Mouse (Mus musculus) myocyte (in vitro differentiated cells): ENCODE results near the gene Cd6. TPM values are rescaled to one million over a fixed set of nuclear protein-coding genes. Genes with fewer than 3 reads are reported as not detected.

Experiments
- H3K27me3 ChIP-seq: one replicate; pipeline ENCODE4 v1.6.1; 2011; ENCODE audit not compliant: control insufficient read depth, insufficient read depth, insufficient read length
- H3K36me3 ChIP-seq: one replicate; pipeline ENCODE4 v1.6.1; 2011; ENCODE audit not compliant: control insufficient read depth, insufficient read depth
- H3K4me2 ChIP-seq: one replicate; pipeline ENCODE4 v1.6.1; 2011; ENCODE audit warnings: low read depth, control low read depth
- H3K4me3 ChIP-seq: one replicate; pipeline ENCODE4 v1.5.1; 2011; ENCODE audit warnings: mild to moderate bottlenecking, control low read depth, moderate library complexity
- H3K79me2 ChIP-seq: one replicate; pipeline ENCODE4 v1.6.1; 2011; ENCODE audit not compliant: control insufficient read depth, insufficient read depth
- H3ac ChIP-seq: one replicate; pipeline ENCODE4 v1.6.1; 2011; ENCODE audit not compliant: control insufficient read depth, insufficient read length
- CEBPB ChIP-seq: IDR thresholded peaks from 2 replicates; pipeline ENCODE4 v1.6.1; 2011; ENCODE audit warnings: mild to moderate bottlenecking, moderate library complexity; ENCODE audit not compliant: poor library complexity, insufficient read depth, severe bottlenecking
- E2F4 ChIP-seq: IDR thresholded peaks from one replicate; pipeline ENCODE4 v1.6.1; 2011; ENCODE audit warnings: mild to moderate bottlenecking, control low read depth, moderate library complexity; ENCODE audit not compliant: insufficient read depth
- MAX ChIP-seq: IDR thresholded peaks from one replicate; pipeline ENCODE4 v1.6.1; 2011; ENCODE audit warnings: low read depth, mild to moderate bottlenecking, control low read depth
- MYOD1 ChIP-seq, 3 experiments: IDR thresholded peaks; one replicate each; pipeline ENCODE4 v1.6.1; 2011; ENCODE audit warnings: control low read depth in 2 of 3, low read depth in 2 of 3, mild to moderate bottlenecking in 2 of 3, moderate library complexity in 1 of 3; ENCODE audit not compliant: insufficient read length in 2 of 3, control insufficient read depth in 1 of 3
- MYOG ChIP-seq, 3 experiments: IDR thresholded peaks; one replicate each; pipeline ENCODE4 v1.6.1; 2011; ENCODE audit warnings: control low read depth in 2 of 3, low read depth in 2 of 3, mild to moderate bottlenecking in 2 of 3; ENCODE audit not compliant: insufficient read length in 2 of 3, control insufficient read depth in 1 of 3, insufficient read depth in 1 of 3
- POLR2A ChIP-seq: IDR thresholded peaks from one replicate; pipeline ENCODE4 v1.6.1; 2011; ENCODE audit warnings: low read depth, mild to moderate bottlenecking, control low read depth, moderate library complexity; ENCODE audit not compliant: insufficient read length
- POLR2AphosphoS2 ChIP-seq: IDR thresholded peaks from one replicate; pipeline ENCODE4 v1.6.1; 2011; ENCODE audit warnings: low read depth, control low read depth; ENCODE audit not compliant: insufficient read length
- REST ChIP-seq: IDR thresholded peaks from one replicate; pipeline ENCODE4 v1.6.1; 2011; ENCODE audit warnings: mild to moderate bottlenecking, control low read depth, moderate library complexity; ENCODE audit not compliant: insufficient read depth, insufficient read length
- SRF ChIP-seq: IDR thresholded peaks from one replicate; pipeline ENCODE4 v1.6.1; 2011; ENCODE audit warnings: low read depth; ENCODE audit not compliant: control insufficient read depth, insufficient read length
- TCF12 ChIP-seq: IDR thresholded peaks from one replicate; pipeline ENCODE4 v1.6.1; 2011; ENCODE audit warnings: mild to moderate bottlenecking, control low read depth; ENCODE audit not compliant: poor library complexity, insufficient read depth, severe bottlenecking
- TCF3 ChIP-seq: IDR thresholded peaks from one replicate; pipeline ENCODE4 v1.6.1; 2011; ENCODE audit warnings: low read depth, control low read depth; ENCODE audit not compliant: insufficient read length
- USF1 ChIP-seq: IDR thresholded peaks from one replicate; pipeline ENCODE4 v1.6.1; 2011; ENCODE audit warnings: low read depth, mild to moderate bottlenecking, control low read depth, moderate library complexity
- polyA plus RNA-seq: library from polyadenylated mRNA; unstranded; fragments of >200 nt; fragmentation: generic; extraction: Trizol; gene quantifications from one replicate; pipeline ENCODE4 v1.2.1, GENCODE M21; 2012; ENCODE audit warnings: missing spikeins

Gene Cd6
- polyA plus RNA-seq, 1 experiment = not detected

GRCm38 (mm10) chr19:10750161-10750560 is 79.7 kb downstream of the Cd6 start:
- H3K36me3 ChIP-seq = no peaks in the 10 kb centered on the region
- H3ac ChIP-seq = no peak overlapping the region
- no peak for TF ChIP-seq TCF3
- no peak for TF ChIP-seq REST
- no peak for TF ChIP-seq USF1
- no peak for TF ChIP-seq E2F4
- TF ChIP-seq TCF12 = no peak
- TF ChIP-seq SRF = no peak
- no peak for TF ChIP-seq CEBPB
- no peak for TF ChIP-seq MYOG (IDR thresholded peaks at IDR 0.05; ENCODE audit: control insufficient read depth in 1 of 3, insufficient read depth in 1 of 3, insufficient read length in 2 of 3, low read depth in 2 of 3)
- TF ChIP-seq POLR2A = no peak
- no peak for TF ChIP-seq MAX
- no peak for TF ChIP-seq MYOD1 (IDR thresholded peaks at IDR 0.05; ENCODE audit: control insufficient read depth in 1 of 3, insufficient read length in 2 of 3, low read depth in 2 of 3)
- no peak for TF ChIP-seq POLR2AphosphoS2
- H3K79me2 ChIP-seq = no peaks in the 10 kb centered on the region
- H3K4me2 ChIP-seq = no peak overlapping the region
- H3K4me3 ChIP-seq = no peak overlapping the region
- no peaks in the 10 kb centered on the region for H3K27me3 ChIP-seq

GRCm38 (mm10) chr19:10749295-10749694 is 80.6 kb downstream of the Cd6 start:
- no peak for TF ChIP-seq USF1
- no peak for TF ChIP-seq POLR2AphosphoS2
- Histone ChIP-seq H3K79me2 (no peaks in the 10 kb centered on the region), H3K4me3 (no peak overlapping the region), H3K36me3 (no peaks in the 10 kb centered on the region), H3K4me2 (no peak overlapping the region), H3K27me3 (no peaks in the 10 kb centered on the region), H3ac (no peak overlapping the region)

- Histone ChIP-seq H3K4me3 (no peak overlapping the region), H3K36me3 (no peaks in the 10 kb centered on the region), H3K4me2 (no peak overlapping the region), H3K27me3 (no peaks in the 10 kb centered on the region), H3ac (no peak overlapping the region), H3K79me2 (no peaks in the 10 kb centered on the region)
- TF ChIP-seq CEBPB (no peak), E2F4 (no peak), TCF3 (no peak), REST (no peak), POLR2AphosphoS2 (no peak), SRF (no peak)
Observed at GRCm38 (mm10) chr19:10748401-10749102, 81.3 kb downstream of the Cd6 start.

GRCm38 (mm10) chr19:10747718-10748117 is 82.1 kb downstream of the Cd6 start:
- TF ChIP-seq TCF3 = no peak
- no peak for TF ChIP-seq POLR2AphosphoS2
- no peak for TF ChIP-seq SRF
- no peak for TF ChIP-seq TCF12
- TF ChIP-seq E2F4 = no peak
- peak; percentile 5 for TF ChIP-seq USF1
- TF ChIP-seq MYOD1 (IDR thresholded peaks at IDR 0.05; ENCODE audit: control insufficient read depth in 1 of 3, insufficient read length in 2 of 3, low read depth in 2 of 3) = no peak
- Histone ChIP-seq H3K36me3 (no peaks in the 10 kb centered on the region), H3K79me2 (no peaks in the 10 kb centered on the region), H3K27me3 (no peaks in the 10 kb centered on the region), H3ac (no peak overlapping the region), H3K4me2 (no peak overlapping the region), H3K4me3 (no peak overlapping the region)

- H3K27me3 ChIP-seq = no peaks in the 10 kb centered on the region
- H3K4me2 ChIP-seq = no peak overlapping the region
- no peak for TF ChIP-seq MAX
- TF ChIP-seq MYOD1 (IDR thresholded peaks at IDR 0.05; ENCODE audit: control insufficient read depth in 1 of 3, insufficient read length in 2 of 3, low read depth in 2 of 3) = no peak
- no peak for TF ChIP-seq MYOG (IDR thresholded peaks at IDR 0.05; ENCODE audit: control insufficient read depth in 1 of 3, insufficient read depth in 1 of 3, insufficient read length in 2 of 3, low read depth in 2 of 3)
- TF ChIP-seq USF1 = no peak
- no peak for TF ChIP-seq SRF
- TF ChIP-seq CEBPB = no peak
- TF ChIP-seq REST = no peak
- TF ChIP-seq TCF3 = no peak
- TF ChIP-seq E2F4 = no peak
- no peak for TF ChIP-seq POLR2AphosphoS2
- TF ChIP-seq POLR2A = no peak
- no peak for TF ChIP-seq TCF12
- no peak overlapping the region for H3ac ChIP-seq
- H3K36me3 ChIP-seq = no peaks in the 10 kb centered on the region
- no peak overlapping the region for H3K4me3 ChIP-seq
- no peaks in the 10 kb centered on the region for H3K79me2 ChIP-seq
Observed at GRCm38 (mm10) chr19:10747182-10747581, 82.7 kb downstream of the Cd6 start.
